Mouse (Mus musculus): ENCODE measurements around the gene Ms4a10.

- TF ChIP-seq MAX (IDR thresholded peaks at IDR 0.05) (no peak), MYOD1 (IDR thresholded peaks at IDR 0.05; ENCODE audit: control insufficient read depth, insufficient read length, low read depth) (peak; percentile 5), CTCF (IDR thresholded peaks at IDR 0.05; ENCODE audit: control insufficient read depth, insufficient read depth, insufficient read length) (no peak), CEBPB (IDR thresholded peaks at IDR 0.05; ENCODE audit: low read depth) (no peak)
These were observed 22.2 kb downstream of the Ms4a10 start for GRCm38 (mm10) chr19:10952021-10952939.

Data from C2C12 (cell line).